15 mouse cellular contexts compared by ENCODE assay signal in genomic region chr6:84393519-84394231, GRCm38 (mm10).
DNase-seq lines count a peak whose midpoint lies in the region; ATAC-seq lines count a peak whose summit lies in the region.
"Had no signal": no experiment of that assay in that cellular context is flagged by ENCODE, and none has a peak within 500 bp of the region (broad histone marks: within the 10 kb centered on the region; RNA-seq: fewer than 3 reads in every experiment).

No protein-coding gene starts in this region.

- H3K9me3 ChIP-seq in heart, embryonic 10.5 days, result no peaks in the 10 kb centered on the region
- H3K9me3 ChIP-seq in lung, embryonic 16.5 days (ENCODE audit: control insufficient read depth, low read length), result no peaks in the 10 kb centered on the region
- H3K9me3 ChIP-seq in limb, embryonic 12.5 days, result no peaks in the 10 kb centered on the region
- H3K9me3 ChIP-seq: forebrain, embryonic 10.5 days; megakaryocyte, embryonic 14.5 days; neural tube, embryonic 13.5 days had no signal

- intact Hi-C loops in heart, postnatal 25 days (cut with DNase I), result no loop called here

- peaks cover 33% of the 10 kb centered on the region for H3K27me3 ChIP-seq in heart, embryonic 10.5 days (ENCODE audit: insufficient read depth, poor library complexity, severe bottlenecking)
- H3K27me3 ChIP-seq in lung, embryonic 16.5 days (ENCODE audit: control insufficient read depth, insufficient read depth, low read depth, low read length), result no peaks in the 10 kb centered on the region
- peaks cover 3% of the 10 kb centered on the region; the same call in 1 of the 2 replicates for H3K27me3 ChIP-seq in limb, embryonic 12.5 days
- H3K27me3 ChIP-seq: neural tube, embryonic 13.5 days had no signal

- H3K4me3 ChIP-seq in heart, embryonic 10.5 days, result no peak overlapping the region
- no peak overlapping the region for H3K4me3 ChIP-seq in lung, embryonic 16.5 days (ENCODE audit: low read length)
- H3K4me3 ChIP-seq in limb, embryonic 12.5 days (replicated peaks), result no peak overlapping the region
- H3K4me3 ChIP-seq: forebrain, embryonic 10.5 days; megakaryocyte, embryonic 14.5 days; neural tube, embryonic 13.5 days had no signal

- WGBS in heart, embryonic 10.5 days, result 34% methylated on average over 9 of the region's 9 CpGs
- WGBS in lung, embryonic 16.5 days, result 43% methylated on average over 9 of the region's 9 CpGs
- WGBS in limb, embryonic 12.5 days, result 64% methylated on average over 9 of the region's 9 CpGs

- no peak overlapping the region for H3K9ac ChIP-seq in lung, embryonic 16.5 days (ENCODE audit: low read length)
- no peak overlapping the region for H3K9ac ChIP-seq in limb, embryonic 12.5 days (replicated peaks)
- H3K9ac ChIP-seq: neural tube, embryonic 13.5 days had no signal

- peaks cover 39% of the 10 kb centered on the region for H3K4me1 ChIP-seq in heart, embryonic 10.5 days
- no peaks in the 10 kb centered on the region for H3K4me1 ChIP-seq in lung, embryonic 16.5 days (replicated peaks; ENCODE audit: control insufficient read depth, insufficient read depth, low read length)
- H3K4me1 ChIP-seq in limb, embryonic 12.5 days (replicated peaks), result peaks cover 18% of the 10 kb centered on the region
- H3K4me1 ChIP-seq: neural tube, embryonic 13.5 days had no signal

- no peak overlapping the region for H3K4me2 ChIP-seq in lung, embryonic 16.5 days (ENCODE audit: low read depth, low read length)
- H3K4me2 ChIP-seq in limb, embryonic 12.5 days, result no peak overlapping the region
- H3K4me2 ChIP-seq: neural tube, embryonic 13.5 days had no signal

- ATAC-seq in lung, embryonic 16.5 days (ENCODE audit: low read depth), result peak; percentile 85
- peak; percentile 29; the same call in 1 of the 2 replicates for ATAC-seq in limb, embryonic 12.5 days (ENCODE audit: insufficient number of reproducible peaks, insufficient read depth, low FRiP score, low TSS enrichment, low read depth)
- ATAC-seq in megakaryocyte progenitor cell, adult 5-6 weeks (replicated peaks; ENCODE audit: poor library complexity), result peak; percentile 43; the same call in 1 of the 2 replicates
- ATAC-seq: hindbrain, embryonic 16.5 days; Patski had no signal

- peak; percentile 83 for DNase-seq in heart, embryonic 10.5 days (ENCODE audit: low spot score)
- DNase-seq in heart, postnatal 25 days (ENCODE audit: low spot score), result no peak
- DNase-seq in lung, postnatal 25 days (ENCODE audit: low spot score), result no peak
- DNase-seq in cerebellum, adult 9-11 months, result no peak
- DNase-seq in gastrocnemius, postnatal 25 days, result no peak
- DNase-seq: cerebellum, adult 9-10 months; thymus, postnatal 36 days had no signal

- H3K27ac ChIP-seq in heart, embryonic 10.5 days, result peak overlapping the region; percentile 44
- H3K27ac ChIP-seq in lung, embryonic 16.5 days (ENCODE audit: low read length), result no peak overlapping the region
- H3K27ac ChIP-seq in limb, embryonic 12.5 days, result peak overlapping the region; percentile 69; the same call in 1 of the 2 replicates
- H3K27ac ChIP-seq: forebrain, embryonic 10.5 days; neural tube, embryonic 13.5 days had no signal

- H3K36me3 ChIP-seq in heart, embryonic 10.5 days, result no peaks in the 10 kb centered on the region
- H3K36me3 ChIP-seq in lung, embryonic 16.5 days (ENCODE audit: control insufficient read depth, insufficient read depth, low read length), result no peaks in the 10 kb centered on the region
- H3K36me3 ChIP-seq in limb, embryonic 12.5 days, result no peaks in the 10 kb centered on the region
- H3K36me3 ChIP-seq: forebrain, embryonic 10.5 days; neural tube, embryonic 13.5 days had no signal

Comparison
In these comparisons a context has a peak if more than half of its experiments do, and no peak if none do; other contexts are left out.
1. ATAC-seq: peak in every context shown above with its lines; median percentile 85 in lung, embryonic 16.5 days; 43 in megakaryocyte progenitor cell, adult 5-6 weeks; 29 in limb, embryonic 12.5 days.